Mouse (Mus musculus): Measurements from ENCODE around the gene BC025920. TPM values are rescaled to one million over a fixed set of nuclear protein-coding genes. Genes with fewer than 3 reads are reported as not detected.

Gene BC025920
- polyA plus RNA-seq, 1 experiment from 2014 or later = 1.6 TPM

DNA sequence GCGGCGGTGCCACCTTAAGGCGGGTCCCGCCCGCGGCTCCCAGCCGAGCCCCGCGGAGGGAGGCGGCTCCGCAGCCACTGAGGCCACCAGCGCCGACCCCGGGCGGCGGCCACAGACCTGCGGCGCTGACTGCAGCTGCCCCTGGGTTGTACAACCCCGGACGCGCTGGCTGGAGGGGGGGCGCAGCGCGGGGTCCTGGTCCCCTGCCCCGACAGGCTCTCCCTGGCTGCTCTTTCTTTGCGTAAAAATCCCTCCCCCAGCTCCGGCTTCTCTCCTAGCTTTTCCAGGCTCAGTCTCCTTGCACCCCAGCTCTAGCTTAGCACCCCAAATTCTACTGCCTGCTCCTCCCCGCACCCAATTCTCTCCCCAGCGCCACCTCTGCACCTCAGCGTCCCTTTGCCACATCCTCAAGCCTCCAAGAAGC lies 30.9 kb upstream of the BC025920 start:
- peak overlapping the region; percentile 62 for H3K4me3 ChIP-seq
- H3K36me3 ChIP-seq = 0 out of 2 replicates have a peak, but pooled peaks cover 7% of the 10 kb centered on the region
- ATAC-seq (ENCODE audit: insufficient number of reproducible peaks, insufficient read depth, low FRiP score, low TSS enrichment) = no peak
- no peaks in the 10 kb centered on the region for H3K9me3 ChIP-seq
- WGBS = under 1% methylated on average over 18 of the region's 30 CpGs
- peak overlapping the region; percentile 69 for H3K9ac ChIP-seq
- peaks cover 52% of the 10 kb centered on the region for H3K4me1 ChIP-seq
- H3K4me2 ChIP-seq (replicated peaks) = peak overlapping the region; percentile 67
- peak overlapping the region; percentile 80 for H3K27ac ChIP-seq
- peaks cover 30% of the 10 kb centered on the region for H3K27me3 ChIP-seq

GRCm38 (mm10) chr10:81575695-81576094 lies 30.4 kb upstream of the BC025920 start:
- WGBS = under 1% methylated on average over 6 of the region's 6 CpGs
- Histone ChIP-seq H3K27me3 (peaks cover 32% of the 10 kb centered on the region), H3K4me1 (peaks cover 52% of the 10 kb centered on the region)

DNA sequence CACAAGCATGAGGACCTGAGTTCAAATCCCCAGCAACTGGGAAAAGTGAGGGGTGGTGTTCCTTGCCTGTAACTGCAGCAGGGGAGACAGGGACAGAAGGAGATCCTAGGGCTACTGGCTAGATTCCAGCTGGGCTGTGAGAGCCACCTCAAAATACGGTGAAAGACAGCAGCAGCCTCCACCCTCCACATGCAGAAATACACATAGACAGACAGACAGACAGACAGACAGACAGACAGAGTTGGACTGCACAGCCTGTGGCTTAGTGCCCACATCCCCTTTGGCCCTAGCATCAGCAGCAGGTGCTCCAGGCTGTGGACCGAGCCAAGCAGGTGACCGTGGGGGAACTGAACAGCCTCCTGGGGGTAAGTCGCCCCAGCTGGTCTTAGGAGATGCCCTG lies 26.1 kb upstream of the BC025920 start:
- Histone ChIP-seq H3K36me3 (peaks cover 20% of the 10 kb centered on the region), H3K4me2 (replicated peaks) (no peak overlapping the region), H3K27me3 (peaks cover 31% of the 10 kb centered on the region), H3K27ac (no peak overlapping the region), H3K9ac (no peak overlapping the region), H3K9me3 (no peaks in the 10 kb centered on the region), H3K4me1 (peaks cover 35% of the 10 kb centered on the region), H3K4me3 (no peak overlapping the region)
- ATAC-seq (ENCODE audit: insufficient number of reproducible peaks, insufficient read depth, low FRiP score, low TSS enrichment) = no peak
- WGBS = 73% methylated on average over 4 of the region's 4 CpGs

More at GRCm38 (mm10) chr10:81575695-81576094, 30.4 kb upstream of the BC025920 start:
- peak overlapping the region; percentile 67 for H3K4me2 ChIP-seq (replicated peaks)
- peak overlapping the region; percentile 69 for H3K9ac ChIP-seq
- ATAC-seq (ENCODE audit: insufficient number of reproducible peaks, insufficient read depth, low FRiP score, low TSS enrichment) = no peak
- no peaks in the 10 kb centered on the region for H3K9me3 ChIP-seq
- H3K36me3 ChIP-seq = 0 out of 2 replicates have a peak, but pooled peaks cover 8% of the 10 kb centered on the region
- peak overlapping the region; percentile 62 for H3K4me3 ChIP-seq
- H3K27ac ChIP-seq = peak overlapping the region; percentile 80

- H3K9ac ChIP-seq = no peak overlapping the region
- 51% methylated on average over 25 of the region's 25 CpGs for WGBS
- no peak overlapping the region for H3K4me2 ChIP-seq (replicated peaks)
- peaks cover 31% of the 10 kb centered on the region for H3K27me3 ChIP-seq
- ATAC-seq (ENCODE audit: insufficient number of reproducible peaks, insufficient read depth, low FRiP score, low TSS enrichment) = no peak
- H3K27ac ChIP-seq = no peak overlapping the region
- no peaks in the 10 kb centered on the region for H3K9me3 ChIP-seq
- H3K36me3 ChIP-seq = peaks cover 24% of the 10 kb centered on the region
- peaks cover 32% of the 10 kb centered on the region for H3K4me1 ChIP-seq
- H3K4me3 ChIP-seq = no peak overlapping the region
These were observed 25.5 kb upstream of the BC025920 start for GRCm38 (mm10) chr10:81580441-81581070.

DNA sequence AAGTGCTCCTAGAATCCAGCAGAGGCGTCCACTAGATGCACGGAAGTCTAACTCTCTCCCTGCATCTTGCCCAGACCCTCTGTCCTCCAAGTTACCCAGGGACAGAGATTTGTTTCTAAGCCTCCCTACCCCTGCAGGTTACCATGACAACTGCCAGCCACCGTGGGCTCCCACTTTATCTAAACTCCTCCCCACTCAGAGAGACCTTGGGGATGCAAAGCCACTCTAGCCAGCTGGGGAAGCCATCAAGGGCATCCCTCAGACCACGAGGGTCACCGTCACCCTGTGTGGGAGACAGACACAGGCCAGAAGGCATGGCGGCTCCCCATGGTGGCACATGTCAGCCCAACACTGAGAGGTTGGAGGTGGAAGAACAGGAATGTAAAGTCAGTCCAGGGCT lies 22.7 kb upstream of the BC025920 start:
- no peak overlapping the region for H3K27ac ChIP-seq
- peaks cover 20% of the 10 kb centered on the region; the same call in 1 of the 2 replicates for H3K4me1 ChIP-seq
- 59% methylated on average over 6 of the region's 6 CpGs for WGBS
- no peak for ATAC-seq (ENCODE audit: insufficient number of reproducible peaks, insufficient read depth, low FRiP score, low TSS enrichment)
- peaks cover 40% of the 10 kb centered on the region for H3K36me3 ChIP-seq
- H3K4me2 ChIP-seq (replicated peaks) = no peak overlapping the region
- H3K9me3 ChIP-seq = no peaks in the 10 kb centered on the region
- peaks cover 25% of the 10 kb centered on the region for H3K27me3 ChIP-seq
- H3K9ac ChIP-seq = no peak overlapping the region
- H3K4me3 ChIP-seq = no peak overlapping the region

DNA sequence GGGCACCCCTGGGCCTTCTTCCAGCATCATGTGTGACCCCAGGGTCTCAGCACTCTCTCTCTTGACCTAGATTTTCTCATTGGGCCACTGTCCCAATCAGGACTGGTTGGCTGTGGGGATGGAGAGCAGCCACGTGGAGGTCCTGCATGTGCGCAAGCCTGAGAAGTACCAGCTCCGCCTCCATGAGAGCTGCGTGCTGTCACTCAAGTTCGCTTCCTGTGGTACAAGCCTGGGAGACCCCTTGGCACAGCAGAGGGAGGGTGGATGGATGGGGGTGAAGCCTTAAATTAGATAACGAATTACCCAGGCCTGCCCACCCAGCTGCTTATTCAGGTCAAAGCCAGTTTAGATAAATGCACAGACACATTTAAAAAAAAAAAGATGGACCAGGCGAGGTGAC lies 17.3 kb upstream of the BC025920 start:
- Histone ChIP-seq H3K9ac (no peak overlapping the region), H3K4me3 (no peak overlapping the region), H3K9me3 (no peaks in the 10 kb centered on the region), H3K36me3 (peaks cover 46% of the 10 kb centered on the region), H3K4me1 (no peaks in the 10 kb centered on the region), H3K27ac (no peak overlapping the region), H3K27me3 (peaks cover 15% of the 10 kb centered on the region), H3K4me2 (replicated peaks) (no peak overlapping the region)
- 64% methylated on average over 7 of the region's 7 CpGs for WGBS
- ATAC-seq (ENCODE audit: insufficient number of reproducible peaks, insufficient read depth, low FRiP score, low TSS enrichment) = no peak

GRCm38 (mm10) chr10:81591846-81592245 lies 14.2 kb upstream of the BC025920 start:
- H3K27ac ChIP-seq = no peak overlapping the region
- peaks cover 28% of the 10 kb centered on the region for H3K36me3 ChIP-seq
- H3K9me3 ChIP-seq = no peaks in the 10 kb centered on the region
- ATAC-seq (ENCODE audit: insufficient number of reproducible peaks, insufficient read depth, low FRiP score, low TSS enrichment) = no peak
- H3K27me3 ChIP-seq = peaks cover 28% of the 10 kb centered on the region
- WGBS = 77% methylated on average over 9 of the region's 9 CpGs
- H3K4me1 ChIP-seq = peaks cover 20% of the 10 kb centered on the region
- H3K4me3 ChIP-seq = no peak overlapping the region
- H3K4me2 ChIP-seq (replicated peaks) = no peak overlapping the region
- no peak overlapping the region for H3K9ac ChIP-seq

- Histone ChIP-seq H3K9ac (no peak overlapping the region), H3K27ac (no peak overlapping the region), H3K4me2 (replicated peaks) (no peak overlapping the region), H3K9me3 (no peaks in the 10 kb centered on the region), H3K27me3 (peaks cover 25% of the 10 kb centered on the region), H3K4me3 (no peak overlapping the region), H3K4me1 (peaks cover 28% of the 10 kb centered on the region), H3K36me3 (peaks cover 20% of the 10 kb centered on the region)
- WGBS = 80% methylated on average over 7 of the region's 7 CpGs
- no peak for ATAC-seq (ENCODE audit: insufficient number of reproducible peaks, insufficient read depth, low FRiP score, low TSS enrichment)
These were observed 13.4 kb upstream of the BC025920 start for GRCm38 (mm10) chr10:81592631-81593030.

- no peak overlapping the region for H3K4me2 ChIP-seq (replicated peaks)
- peaks cover 34% of the 10 kb centered on the region for H3K4me1 ChIP-seq
- H3K27ac ChIP-seq = no peak overlapping the region
- H3K4me3 ChIP-seq = no peak overlapping the region
- H3K36me3 ChIP-seq = peaks cover 14% of the 10 kb centered on the region; the same call in 1 of the 2 replicates
- H3K9ac ChIP-seq = no peak overlapping the region
- no peaks in the 10 kb centered on the region for H3K9me3 ChIP-seq
- H3K27me3 ChIP-seq = peaks cover 23% of the 10 kb centered on the region
- WGBS = 72% methylated on average over 4 of the region's 4 CpGs
- no peak for ATAC-seq (ENCODE audit: insufficient number of reproducible peaks, insufficient read depth, low FRiP score, low TSS enrichment)
These were observed 12.8 kb upstream of the BC025920 start for GRCm38 (mm10) chr10:81593223-81593622.

GRCm38 (mm10) chr10:81593935-81594334 lies 12.1 kb upstream of the BC025920 start:
- 80% methylated on average over 18 of the region's 18 CpGs for WGBS
- Histone ChIP-seq H3K9me3 (no peaks in the 10 kb centered on the region), H3K36me3 (0 out of 2 replicates have a peak, but pooled peaks cover 7% of the 10 kb centered on the region), H3K4me2 (replicated peaks) (no peak overlapping the region), H3K27me3 (peaks cover 23% of the 10 kb centered on the region), H3K9ac (no peak overlapping the region), H3K4me1 (peaks cover 40% of the 10 kb centered on the region), H3K4me3 (no peak overlapping the region), H3K27ac (no peak overlapping the region)
- no peak for ATAC-seq (ENCODE audit: insufficient number of reproducible peaks, insufficient read depth, low FRiP score, low TSS enrichment)

DNA sequence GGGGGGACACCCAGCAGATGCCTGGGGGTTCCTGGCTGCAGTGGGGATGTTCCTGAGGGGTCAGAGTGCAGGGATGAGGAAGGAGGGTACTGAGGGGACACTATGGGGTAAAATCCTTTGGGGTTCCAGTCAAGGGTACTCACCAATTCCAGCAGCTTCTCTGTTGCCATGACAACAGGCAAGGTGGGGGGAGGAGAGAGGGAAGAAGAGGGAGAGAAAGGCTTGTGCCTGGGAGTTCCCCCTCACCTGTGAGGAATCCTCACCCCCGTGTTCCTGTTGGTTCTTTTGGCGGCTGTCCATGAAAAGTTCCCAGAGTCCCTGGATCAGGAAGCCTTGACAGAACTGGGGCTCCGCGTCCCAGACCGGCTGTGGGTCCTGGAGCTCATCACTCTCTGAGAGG lies 10.5 kb upstream of the BC025920 start:
- no peaks in the 10 kb centered on the region for H3K9me3 ChIP-seq
- peaks cover 43% of the 10 kb centered on the region for H3K4me1 ChIP-seq
- H3K4me2 ChIP-seq (replicated peaks) = peak overlapping the region; percentile 6; the same call in 1 of the 2 replicates
- 36% methylated on average over 5 of the region's 5 CpGs for WGBS
- H3K27ac ChIP-seq = no peak overlapping the region; the same call in 1 of the 2 replicates
- no peak for ATAC-seq (ENCODE audit: insufficient number of reproducible peaks, insufficient read depth, low FRiP score, low TSS enrichment)
- H3K9ac ChIP-seq = no peak overlapping the region
- H3K36me3 ChIP-seq = no peaks in the 10 kb centered on the region
- H3K4me3 ChIP-seq = no peak overlapping the region
- H3K27me3 ChIP-seq = peaks cover 17% of the 10 kb centered on the region

- Histone ChIP-seq H3K4me2 (replicated peaks) (peak overlapping the region; percentile 37), H3K4me1 (peaks cover 48% of the 10 kb centered on the region), H3K9ac (0 out of 2 replicates have a peak overlapping the region, but pooled peaks have one; percentile 15), H3K27me3 (peaks cover 16% of the 10 kb centered on the region), H3K27ac (peak overlapping the region; percentile 88), H3K9me3 (no peaks in the 10 kb centered on the region), H3K36me3 (no peaks in the 10 kb centered on the region), H3K4me3 (peak overlapping the region; percentile 2; the same call in 1 of the 2 replicates)
- WGBS = 3% methylated on average over 10 of the region's 10 CpGs
- ATAC-seq (ENCODE audit: insufficient number of reproducible peaks, insufficient read depth, low FRiP score, low TSS enrichment) = no peak
These were observed 9.5 kb upstream of the BC025920 start for GRCm38 (mm10) chr10:81596611-81597010.

Data from embryonic facial prominence, embryonic 12.5 days (tissue).